Mouse (Mus musculus) liver, postnatal 0 days (tissue): Measurements from ENCODE around the gene Cit.

Experiments
- CTCF ChIP-seq: sonication (generic); IDR thresholded peaks from 2 replicates; pipeline ENCODE4 v1.5.1; 2016; ENCODE audit warnings: antibody characterized with exemption, low read depth
- EP300 ChIP-seq: IDR thresholded peaks from 2 replicates; pipeline ENCODE4 v1.6.1; 2016; ENCODE audit warnings: antibody characterized with exemption, low read depth, mild to moderate bottlenecking

DNA sequence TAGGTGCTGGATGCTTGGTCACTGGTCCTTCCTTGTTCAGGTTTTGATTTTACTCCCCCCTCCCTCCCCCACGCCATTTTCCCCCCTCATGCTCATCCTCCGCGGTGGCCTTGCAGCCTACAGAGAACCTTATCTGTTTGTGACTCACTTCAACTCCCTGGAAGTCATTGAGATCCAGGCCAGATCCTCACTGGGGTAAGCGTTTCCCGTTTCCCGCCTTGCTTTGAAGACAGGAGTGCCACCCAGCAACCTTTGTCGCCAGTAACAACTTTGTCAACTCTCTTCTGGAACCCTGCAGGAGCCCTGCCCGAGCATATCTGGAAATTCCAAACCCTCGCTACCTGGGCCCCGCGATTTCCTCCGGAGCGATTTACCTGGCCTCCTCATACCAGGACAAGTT is 152.3 kb downstream of the Cit start:
- TF ChIP-seq CTCF (no peak), EP300 (no peak)
